Mouse (Mus musculus) ES-Bruce4 (cell line): Measurements from ENCODE around the gene Magi2.

Source experiments
- CTCF ChIP-seq: IDR thresholded peaks from one replicate; pipeline ENCODE4 v1.8.1; 2011; ENCODE audit warnings: low read depth, low read length
- EP300 ChIP-seq: IDR thresholded peaks from 2 replicates; pipeline ENCODE4 v1.6.1; 2011; ENCODE audit warnings: low read depth, low read length; ENCODE audit not compliant: insufficient read depth

GRCm38 (mm10) chr5:19247266-19247665 lies 20.4 kb downstream of the Magi2 start:
- TF ChIP-seq EP300 (no peak), CTCF (no peak)
